Mouse (Mus musculus) mouse embryonic stem cell (cell line): ENCODE results near the gene Med28.

Experiments used
- in situ Hi-C, 2 experiments: fragments of 300-500 bp; cut with MboI; formaldehyde crosslinking; loops; 1 replicate in 1 of 2; 3 replicates in 1 of 2; pipeline ENCODE4 v1.14.3; 2019 to 2020; ENCODE audit warnings: low sequenced_read_pairs in 2 of 2, low pct_unique_long_range_greater_than_20kb in 1 of 2, mixed read lengths in 1 of 2; ENCODE audit not compliant: unreplicated experiment in 1 of 2

The Med28 gene

DNA sequence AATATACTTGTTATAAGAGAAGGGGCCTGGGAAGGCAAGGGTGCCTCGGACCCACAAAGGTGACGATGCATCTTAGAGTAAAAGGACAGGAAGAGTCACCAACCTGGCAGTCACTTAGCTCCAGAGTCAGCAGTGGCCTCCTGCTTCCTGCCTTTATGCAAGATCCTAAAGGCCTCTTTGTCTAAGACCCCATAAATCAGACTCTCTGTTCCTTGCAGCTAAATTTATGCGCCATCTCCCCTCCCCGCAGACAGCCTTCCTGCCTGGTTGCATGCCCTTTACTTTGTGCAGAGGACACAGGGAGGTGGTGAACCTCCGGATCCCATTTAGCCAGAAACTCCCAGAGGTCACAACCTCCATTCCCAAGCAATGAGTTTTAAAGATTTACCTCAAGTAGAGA is 52.8 kb downstream of the Med28 start:
- in situ Hi-C loops, result no loop called here

DNA sequence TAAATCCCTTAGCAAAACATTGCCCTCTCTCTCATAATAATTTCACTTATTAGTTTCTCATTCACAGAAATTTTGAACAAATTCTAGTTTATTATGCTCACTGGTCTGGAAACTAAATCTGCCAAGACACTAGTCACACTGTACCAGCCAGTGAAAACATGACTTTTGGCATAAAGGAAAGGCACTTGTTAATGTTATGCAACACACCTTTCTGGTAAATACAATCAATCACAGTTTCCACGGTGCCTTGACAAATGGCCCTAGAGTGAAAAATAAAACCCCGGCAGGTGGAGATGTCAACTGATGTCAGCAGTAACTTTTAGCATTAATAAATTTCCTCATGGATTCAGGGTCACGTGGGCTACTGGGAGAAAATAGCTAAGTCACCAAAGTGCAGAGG is 56.7 kb downstream of the Med28 start:
- in situ Hi-C loops, result no loop called here

- in situ Hi-C loops, result no loop called here
Measured at GRCm38 (mm10) chr5:45577376-45577775, 57.3 kb downstream of the Med28 start.
